Mouse (Mus musculus): ENCODE data around the gene Adar.

The Adar gene

DNA sequence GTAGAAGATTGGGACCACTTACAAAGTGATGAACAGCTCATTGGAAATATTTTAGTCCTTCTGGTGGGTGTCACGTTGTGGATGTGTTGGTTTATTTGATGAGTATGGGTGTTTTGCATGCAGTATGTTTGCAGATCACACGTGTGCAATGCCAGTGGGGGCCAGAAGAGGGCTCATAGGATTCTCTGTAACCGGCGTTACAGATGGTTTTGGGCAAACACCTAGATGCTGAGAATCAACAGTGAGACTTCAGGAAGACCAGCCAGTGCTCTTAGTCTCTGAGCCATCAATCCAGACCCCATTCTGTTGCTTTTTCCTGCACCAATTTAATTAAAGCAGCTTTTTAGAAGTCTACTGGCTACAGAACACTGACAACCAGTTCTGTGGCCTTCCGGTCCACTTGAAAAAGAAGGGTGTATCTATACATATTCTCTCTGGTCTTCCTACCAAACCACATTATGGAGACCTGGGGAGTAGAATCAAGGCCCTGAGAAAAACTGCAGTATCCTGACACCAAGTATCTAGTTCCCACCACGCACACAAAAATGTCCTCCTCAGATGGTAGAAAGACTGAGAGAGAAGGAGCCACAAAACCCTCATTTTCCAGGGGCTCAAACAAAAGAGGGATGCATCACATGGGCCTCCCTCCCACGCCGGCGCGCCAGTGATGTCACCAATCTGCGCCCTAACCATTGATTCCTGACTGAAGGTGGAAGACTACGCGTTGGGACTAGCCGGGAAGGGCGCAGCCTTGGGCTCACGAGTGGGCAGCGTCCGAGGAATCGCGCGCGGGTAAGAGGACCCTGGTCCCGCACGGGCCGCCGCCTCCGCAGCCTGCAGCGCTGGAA lies at the start of gene Adar:
TSS of gene Adar (plus strand) at position 664 of the 848 bp plus-strand sequence.
- DNase-seq (ENCODE audit: low read depth): peak; percentile 67

DNA sequence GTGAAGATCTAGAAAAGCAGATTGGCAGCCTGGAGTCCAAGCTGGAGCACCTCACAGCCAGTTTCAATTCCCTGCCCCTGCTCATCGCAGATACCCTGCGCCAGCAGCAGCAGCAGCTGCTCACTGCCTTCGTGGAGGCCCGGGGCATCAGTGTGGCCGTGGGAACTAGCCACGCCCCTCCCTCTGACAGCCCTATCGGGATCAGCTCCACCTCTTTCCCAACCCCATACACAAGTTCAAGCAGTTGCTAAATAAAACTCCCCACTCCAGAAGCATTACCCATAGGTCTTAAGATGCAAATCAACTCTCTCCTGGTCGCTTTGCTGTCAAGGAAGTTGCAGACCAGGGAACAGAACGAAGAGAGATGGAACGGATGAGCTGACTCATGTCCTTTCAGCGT lies 47.7 kb upstream of the Adar start:
- no peak for DNase-seq (ENCODE audit: low read depth)

- no peak for DNase-seq (ENCODE audit: low read depth)
Measured at GRCm38 (mm10) chr3:89671334-89671733, 43.5 kb upstream of the Adar start.

- no peak for DNase-seq (ENCODE audit: low read depth)
Measured at GRCm38 (mm10) chr3:89672573-89673317, 42.1 kb upstream of the Adar start.

DNA sequence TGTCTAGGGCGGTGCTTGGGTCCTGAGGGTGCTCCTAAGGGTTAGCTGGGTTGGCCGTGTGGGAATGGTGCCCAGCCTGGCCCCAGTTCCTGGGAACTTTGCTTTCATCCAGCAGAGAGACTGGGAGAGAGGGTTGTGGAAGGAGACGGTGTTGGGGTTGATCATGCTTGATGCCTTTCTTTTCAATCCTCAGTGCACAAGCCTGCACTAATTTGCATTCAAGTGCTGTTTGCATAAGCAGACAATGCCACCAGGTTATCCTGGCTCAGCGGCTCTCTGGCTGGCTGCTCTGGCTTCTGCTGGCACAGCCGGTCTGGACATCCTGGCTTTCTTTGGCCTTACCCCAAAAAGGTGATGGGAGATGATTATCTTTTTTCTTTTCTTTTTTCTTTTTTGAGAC lies 37.2 kb upstream of the Adar start:
- DNase-seq (ENCODE audit: low read depth): no peak

GRCm38 (mm10) chr3:89686031-89686430 lies 28.8 kb upstream of the Adar start:
- DNase-seq (ENCODE audit: low read depth): no peak

DNA sequence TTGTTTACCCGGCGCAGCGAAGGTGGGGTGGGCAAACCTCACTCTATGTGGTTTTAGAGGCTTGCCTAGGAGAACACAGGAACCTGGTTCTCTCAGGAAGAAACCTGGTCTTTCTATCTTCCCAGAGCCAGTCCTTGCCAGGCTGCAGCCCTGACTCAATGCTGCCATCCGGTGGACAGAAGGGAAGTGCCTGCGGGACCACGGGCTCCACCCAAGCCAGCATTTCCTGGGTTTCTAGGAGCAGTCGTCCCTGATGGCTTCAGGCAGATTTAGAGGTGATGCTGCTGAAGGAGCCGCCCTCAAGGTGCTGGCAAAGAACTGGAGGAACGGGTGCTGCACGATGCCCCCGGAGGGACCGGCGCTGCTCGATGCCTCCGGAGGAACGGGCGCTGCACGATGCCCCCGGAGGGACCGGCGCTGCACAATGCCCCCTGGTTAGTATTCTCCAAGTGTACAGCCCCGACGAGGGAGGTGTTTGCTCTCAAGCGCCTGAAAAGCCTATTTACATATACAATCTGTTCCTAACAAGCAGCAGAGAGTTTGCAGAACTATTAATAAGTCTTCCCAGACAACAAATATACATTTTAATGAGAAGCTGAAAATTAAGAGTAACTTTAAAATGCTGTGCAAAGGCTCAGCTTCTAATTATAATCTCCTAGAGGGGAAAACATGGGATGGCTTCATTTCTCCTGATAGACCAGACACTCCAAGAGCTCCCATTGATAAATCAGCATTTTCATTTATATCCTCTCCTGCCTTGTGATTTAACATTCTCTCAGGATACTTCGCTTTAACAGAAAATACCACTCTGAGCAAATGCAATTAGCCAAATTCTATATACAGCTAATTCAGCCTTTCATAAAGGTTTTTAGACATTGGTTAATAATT lies 25.9 kb upstream of the Adar start:
- DNase-seq (ENCODE audit: low read depth): peak; percentile 38

- DNase-seq (ENCODE audit: low read depth): no peak
Measured at GRCm38 (mm10) chr3:89691776-89692175, 23.0 kb upstream of the Adar start.

GRCm38 (mm10) chr3:89696152-89696821 lies 18.5 kb upstream of the Adar start:
- no peak for DNase-seq (ENCODE audit: low read depth)

DNA sequence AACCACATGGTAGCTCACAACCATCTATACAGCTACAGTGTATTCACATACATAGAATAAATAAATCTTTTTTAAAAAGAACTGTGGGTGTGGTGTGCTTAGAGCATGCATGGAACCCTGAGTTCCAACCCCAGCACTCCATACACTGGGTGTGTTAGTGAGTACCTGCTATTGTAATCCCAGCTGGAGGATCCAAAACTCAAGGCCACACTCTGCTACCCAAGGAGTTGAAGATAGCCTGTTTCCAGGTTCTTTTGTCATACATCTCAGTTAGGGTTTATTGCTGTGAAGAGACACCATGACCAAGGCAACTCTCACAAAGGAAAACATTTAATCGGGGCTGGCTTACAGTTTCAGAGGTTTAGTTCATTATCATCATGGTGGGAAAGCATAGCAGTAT lies 15.9 kb upstream of the Adar start:
- no peak for DNase-seq (ENCODE audit: low read depth)

GRCm38 (mm10) chr3:89700461-89700860 lies 14.4 kb upstream of the Adar start:
- no peak for DNase-seq (ENCODE audit: low read depth)

DNA sequence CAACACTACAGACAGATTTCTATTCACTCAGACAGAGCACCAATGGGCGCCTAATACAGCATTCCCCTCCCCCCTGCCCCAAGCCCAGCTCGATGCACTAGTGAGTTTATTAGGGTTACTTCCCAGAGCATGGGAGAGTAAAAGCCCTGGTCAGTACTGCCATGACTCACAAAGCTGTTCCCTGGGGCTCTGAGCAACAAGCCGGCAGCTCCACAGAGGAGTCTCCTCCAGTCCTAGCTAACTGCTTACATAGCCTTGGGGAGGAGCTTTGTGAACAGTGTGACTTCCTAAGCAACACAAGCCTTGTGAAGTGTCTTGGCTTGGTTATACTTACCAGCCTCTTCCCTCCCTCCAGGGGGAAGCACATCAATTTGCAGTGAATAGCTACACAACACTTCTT lies 11.2 kb upstream of the Adar start:
- peak; percentile 26 for DNase-seq (ENCODE audit: low read depth)

GRCm38 (mm10) chr3:89704064-89704463 lies 10.8 kb upstream of the Adar start:
- no peak for DNase-seq (ENCODE audit: low read depth)

- no peak for DNase-seq (ENCODE audit: low read depth)
Measured at GRCm38 (mm10) chr3:89715207-89715966, 565 bp downstream of the Adar start.

DNA sequence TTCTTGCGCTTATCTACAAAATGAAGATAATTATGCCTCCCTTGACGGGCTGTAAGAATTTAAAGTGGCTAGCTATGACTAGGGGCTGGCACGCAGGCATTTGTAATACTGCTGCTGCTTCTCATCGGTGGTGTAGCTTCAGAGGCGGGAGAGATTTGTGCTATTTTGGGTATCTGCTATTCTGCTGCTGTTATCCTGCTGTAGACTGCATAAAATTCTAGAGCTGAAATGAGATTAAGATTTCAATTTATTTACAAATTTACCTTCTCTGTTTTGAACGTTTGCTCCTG lies 1.1 kb downstream of the Adar start:
- DNase-seq (ENCODE audit: low read depth): no peak

GRCm38 (mm10) chr3:89722032-89722431 lies 7.2 kb downstream of the Adar start:
- no peak for DNase-seq (ENCODE audit: low read depth)

GRCm38 (mm10) chr3:89723400-89724084 lies 8.7 kb downstream of the Adar start:
- no peak for DNase-seq (ENCODE audit: low read depth)

DNA sequence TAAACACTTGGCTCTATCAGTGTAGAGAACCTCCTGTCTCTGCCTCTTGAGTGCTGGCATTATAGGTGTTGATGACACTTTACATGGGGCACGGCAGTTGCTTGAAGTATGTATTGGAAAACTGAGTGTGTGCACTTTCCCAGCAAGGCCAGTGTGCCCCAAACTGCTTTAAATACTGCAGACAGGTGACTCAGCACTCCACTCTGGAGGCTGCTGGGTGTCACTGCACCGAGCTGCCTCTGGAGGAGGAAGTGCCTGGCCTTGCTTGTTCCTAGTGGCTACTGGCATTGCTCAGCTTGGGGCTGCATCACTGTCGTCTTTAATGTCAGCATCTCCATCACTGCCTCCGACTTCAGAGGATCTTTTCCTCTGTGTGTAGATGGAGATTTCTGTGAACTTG lies 12.2 kb downstream of the Adar start:
- peak; percentile 34 for DNase-seq (ENCODE audit: low read depth)

DNA sequence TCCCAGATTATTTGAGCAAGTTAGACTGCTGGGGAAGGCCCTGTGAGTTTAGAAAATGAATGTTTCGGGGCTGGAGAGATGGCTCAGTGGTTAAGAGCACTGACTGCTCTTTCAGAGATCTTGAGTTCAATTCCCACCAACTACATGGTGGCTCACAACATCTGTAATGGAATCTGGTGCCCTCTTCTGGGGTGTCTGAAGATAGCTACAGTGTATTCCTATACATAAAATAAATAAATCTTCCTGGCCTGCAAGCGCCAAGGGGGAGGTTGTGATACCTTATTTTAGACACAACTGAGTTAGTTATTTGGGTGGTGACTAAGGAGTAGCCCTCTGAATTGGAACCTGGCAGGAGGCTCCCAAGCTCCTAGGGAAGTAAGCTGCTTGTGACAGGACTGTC lies 14.0 kb downstream of the Adar start:
- no peak for DNase-seq (ENCODE audit: low read depth)

All from fibroblast of lung, adult 2 months (primary cell).